Mouse (Mus musculus) liver, postnatal 0 days (tissue): Measurements from ENCODE around the gene Dnaja3.

Experiments
- CTCF ChIP-seq: sonication (generic); IDR thresholded peaks from 2 replicates; pipeline ENCODE4 v1.5.1; 2016; ENCODE audit warnings: antibody characterized with exemption, low read depth
- EP300 ChIP-seq: IDR thresholded peaks from 2 replicates; pipeline ENCODE4 v1.6.1; 2016; ENCODE audit warnings: antibody characterized with exemption, low read depth, mild to moderate bottlenecking

- no peak for TF ChIP-seq EP300
- TF ChIP-seq CTCF = no peak
Observed at GRCm38 (mm10) chr16:4654706-4655105, 14.9 kb downstream of the Dnaja3 start.
